In genomic region chr9:31226541-31226940, GRCm38 (mm10) we compare ENCODE assay signal across 16 mouse cellular contexts. TPM values are rescaled to one million over a fixed set of nuclear protein-coding genes. Genes with fewer than 3 reads are reported as not detected.
DNase-seq lines count a peak whose midpoint lies in the region; ATAC-seq and TF ChIP-seq lines count a peak whose summit lies in the region.
"Had no signal": no experiment of that assay in that cellular context is flagged by ENCODE, and none has a peak within 500 bp of the region (broad histone marks: within the 10 kb centered on the region; RNA-seq: fewer than 3 reads in every experiment).

No protein-coding gene starts in this region.

- DNase-seq in G1E (ENCODE audit: low spot score), result no peak
- DNase-seq in c-Kit-positive CD71-positive TER-119-positive erythroid progenitor cells, embryonic 14.5 days (ENCODE audit: low spot score), result peak; percentile 61
- DNase-seq in thymus, postnatal 10 days (ENCODE audit: low spot score in 2 of 2), result no peak
- DNase-seq in cerebellum, adult 9-11 months, result no peak
- no peak for DNase-seq in thymus, postnatal 14 days
- DNase-seq: adrenal gland, adult 2 months; embryo, embryonic 11 days had no signal

- peak overlapping the region; percentile 57 for H3K27ac ChIP-seq in liver, embryonic 12.5 days
- H3K27ac ChIP-seq: hindbrain, embryonic 15.5 days; limb, embryonic 13.5 days; lung, embryonic 15.5 days; midbrain, embryonic 12.5 days; neural tube, embryonic 12.5 days had no signal

- H3K27me3 ChIP-seq in G1E (ENCODE audit: insufficient read depth, low read length), result no peaks in the 10 kb centered on the region
- peaks cover under 1% of the 10 kb centered on the region for H3K27me3 ChIP-seq in liver, embryonic 12.5 days (replicated peaks)
- H3K27me3 ChIP-seq: heart, embryonic 15.5 days; hindbrain, embryonic 15.5 days; limb, embryonic 13.5 days; lung, embryonic 15.5 days; midbrain, embryonic 12.5 days; neural tube, embryonic 12.5 days had no signal

- H3K9ac ChIP-seq in liver, embryonic 12.5 days, result no peak overlapping the region
- H3K9ac ChIP-seq: heart, embryonic 15.5 days; hindbrain, embryonic 15.5 days; limb, embryonic 13.5 days; lung, embryonic 15.5 days; midbrain, embryonic 12.5 days; neural tube, embryonic 12.5 days had no signal

- H3K4me3 ChIP-seq in G1E (ENCODE audit: low read depth, low read length), result peak overlapping the region; percentile 41; the same call in 1 of the 2 replicates
- H3K4me3 ChIP-seq in liver, embryonic 12.5 days, result no peak overlapping the region
- H3K4me3 ChIP-seq: heart, embryonic 15.5 days; hindbrain, embryonic 15.5 days; limb, embryonic 13.5 days; lung, embryonic 15.5 days; midbrain, embryonic 12.5 days; neural tube, embryonic 12.5 days had no signal

- H3K36me3 ChIP-seq in G1E (replicated peaks), result no peaks in the 10 kb centered on the region
- H3K36me3 ChIP-seq in liver, embryonic 12.5 days, result no peaks in the 10 kb centered on the region
- H3K36me3 ChIP-seq: heart, embryonic 15.5 days; hindbrain, embryonic 15.5 days; limb, embryonic 13.5 days; lung, embryonic 15.5 days; midbrain, embryonic 12.5 days; neural tube, embryonic 12.5 days had no signal

- WGBS in liver, embryonic 12.5 days (ENCODE audit: insufficient replicate concordance), result 33% methylated on average over 8 of the region's 8 CpGs

- H3K9me3 ChIP-seq in G1E (replicated peaks), result no peaks in the 10 kb centered on the region
- H3K9me3 ChIP-seq in liver, embryonic 12.5 days (replicated peaks), result no peaks in the 10 kb centered on the region
- H3K9me3 ChIP-seq: heart, embryonic 15.5 days; hindbrain, embryonic 15.5 days; limb, embryonic 13.5 days; lung, embryonic 15.5 days; midbrain, embryonic 12.5 days; neural tube, embryonic 12.5 days had no signal

- peak overlapping the region; percentile 44 for H3K4me2 ChIP-seq in liver, embryonic 12.5 days
- H3K4me2 ChIP-seq: heart, embryonic 15.5 days; hindbrain, embryonic 15.5 days; limb, embryonic 13.5 days; lung, embryonic 15.5 days; midbrain, embryonic 12.5 days; neural tube, embryonic 12.5 days had no signal

- TF ChIP-seq CTCF in G1E (IDR thresholded peaks at IDR 0.05; ENCODE audit: low read depth, low read length), result no peak

- peaks cover 44% of the 10 kb centered on the region for H3K4me1 ChIP-seq in G1E (ENCODE audit: insufficient read depth, low read depth, low read length)
- peaks cover 37% of the 10 kb centered on the region for H3K4me1 ChIP-seq in liver, embryonic 12.5 days
- H3K4me1 ChIP-seq: hindbrain, embryonic 15.5 days; limb, embryonic 13.5 days had no signal

- peak; percentile 88 for ATAC-seq in G1E (ENCODE audit: extremely low read depth, insufficient number of reproducible peaks, low FRiP score, poor library complexity, severe bottlenecking)
- peak; percentile 94 for ATAC-seq in liver, embryonic 12.5 days
- ATAC-seq in megakaryocyte-erythroid progenitor cell, adult 5-6 weeks (replicated peaks; ENCODE audit: low FRiP score, low TSS enrichment, poor library complexity, severe bottlenecking), result peak; percentile 96
- ATAC-seq: intestine, postnatal 0 days had no signal

RNA-seq across cellular contexts. Expression of gene Aplp2, which starts 14.9 kb away (rescaled TPM):
- total RNA-seq in G1E (2014; fragmentation: Nextera tagmentation) (721 and 724 TPM in 2 replicates), G1E (2017) (454 and 492 TPM in 2 replicates)
- polyA plus RNA-seq in G1E (2012), result 65.1 and 79.4 TPM in 2 replicates
- 210 and 212 TPM in 2 replicates for polyA plus RNA-seq in liver, embryonic 12.5 days (2016; fragmentation: Nextera tagmentation; extraction: Ambion mirVana)
- total RNA-seq in megakaryocyte-erythroid progenitor cell, adult 5-6 weeks (2014; fragmentation: Nextera tagmentation), result 250 and 255 TPM in 2 replicates
- 258 and 279 TPM in 2 replicates for total RNA-seq in megakaryocyte-erythroid progenitor cell, adult 5-6 weeks (2017)

RNA-seq across cellular contexts. Expression of gene Prdm10, which starts 53.8 kb away (rescaled TPM):
- total RNA-seq in G1E (2014; fragmentation: Nextera tagmentation) (12.0 and 19.9 TPM in 2 replicates), G1E (2017) (9.5 and 9.9 TPM in 2 replicates)
- 3.6 and 5.3 TPM in 2 replicates for polyA plus RNA-seq in G1E (2012)
- polyA plus RNA-seq in liver, embryonic 12.5 days (2016; fragmentation: Nextera tagmentation; extraction: Ambion mirVana), result 4.1 and 4.7 TPM in 2 replicates
- total RNA-seq in megakaryocyte-erythroid progenitor cell, adult 5-6 weeks (2014; fragmentation: Nextera tagmentation), result 14.0 and 20.2 TPM in 2 replicates
- total RNA-seq in megakaryocyte-erythroid progenitor cell, adult 5-6 weeks (2017), result 8.8 and 10.1 TPM in 2 replicates
